Mouse (Mus musculus): ENCODE results near the gene Ldlrad3. TPM values are rescaled to one million over a fixed set of nuclear protein-coding genes. Genes with fewer than 3 reads are reported as not detected.
A peak's percentile ranks its signal among the peaks of the same experiment; 100 is the strongest.

Gene Ldlrad3
- total and polyA plus RNA-seq, 3 experiments: 4.9 to 9.5 (median 7.8) TPM

DNA sequence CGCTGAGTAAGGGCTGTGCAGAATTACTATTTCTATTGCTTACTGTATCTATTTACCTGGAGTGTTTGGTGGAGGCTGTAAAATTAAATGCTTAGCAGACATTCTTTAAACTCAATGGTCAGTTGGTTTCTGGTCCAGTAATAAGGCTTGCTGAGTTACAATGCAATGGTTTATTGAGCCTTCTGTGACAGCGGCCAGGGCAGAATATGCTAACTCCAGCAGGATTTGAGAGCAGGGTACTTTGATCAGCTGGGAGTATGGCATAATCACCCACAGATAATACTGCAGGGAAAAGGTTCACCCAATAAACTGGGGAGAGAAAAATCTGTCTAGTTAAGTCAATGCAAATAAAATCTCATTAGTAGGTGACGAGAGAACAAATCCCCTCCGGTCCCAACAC, 220.2 kb downstream of the Ldlrad3 start:
- no peak for DNase-seq

DNA sequence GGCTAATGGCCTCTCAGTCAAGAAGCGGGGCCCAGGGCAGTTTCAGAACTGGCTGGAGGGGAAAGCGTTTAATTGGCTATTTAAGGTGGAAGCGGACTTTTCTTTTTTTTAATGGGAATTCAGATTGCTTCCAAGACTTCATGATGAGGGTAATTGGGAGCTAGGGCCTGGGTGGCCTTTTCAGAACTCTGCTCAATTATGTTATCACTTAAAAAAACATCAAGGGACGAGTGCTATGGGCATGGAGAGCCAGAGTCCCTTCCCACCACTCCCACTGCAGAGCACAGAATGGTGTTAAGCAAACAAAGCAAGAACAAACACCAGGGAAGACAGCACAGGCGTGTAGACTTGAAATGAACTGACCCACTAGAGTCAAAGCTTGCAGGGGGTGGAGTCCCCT, 220.7 kb downstream of the Ldlrad3 start:
- no peak for DNase-seq

DNA sequence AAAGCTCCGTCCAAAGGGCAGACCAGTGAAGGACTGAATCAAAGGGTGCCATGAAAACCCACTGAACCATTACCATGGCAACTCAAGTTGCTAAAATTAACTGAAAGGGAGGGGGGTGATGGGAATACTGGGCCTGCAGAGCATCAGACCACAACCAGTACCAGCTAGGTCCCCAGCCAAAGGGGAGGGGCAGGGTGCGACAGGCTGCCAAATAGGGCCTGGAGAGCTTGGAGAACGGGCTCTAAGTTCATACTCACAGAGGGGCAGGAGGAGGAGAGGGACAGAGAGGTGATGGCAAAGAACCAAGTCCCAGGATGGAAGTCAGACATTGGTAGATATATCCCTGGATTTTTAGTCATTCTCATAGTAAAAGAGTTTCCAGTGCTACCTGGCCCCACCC, 222.8 kb downstream of the Ldlrad3 start:
- no peak for DNase-seq

DNA sequence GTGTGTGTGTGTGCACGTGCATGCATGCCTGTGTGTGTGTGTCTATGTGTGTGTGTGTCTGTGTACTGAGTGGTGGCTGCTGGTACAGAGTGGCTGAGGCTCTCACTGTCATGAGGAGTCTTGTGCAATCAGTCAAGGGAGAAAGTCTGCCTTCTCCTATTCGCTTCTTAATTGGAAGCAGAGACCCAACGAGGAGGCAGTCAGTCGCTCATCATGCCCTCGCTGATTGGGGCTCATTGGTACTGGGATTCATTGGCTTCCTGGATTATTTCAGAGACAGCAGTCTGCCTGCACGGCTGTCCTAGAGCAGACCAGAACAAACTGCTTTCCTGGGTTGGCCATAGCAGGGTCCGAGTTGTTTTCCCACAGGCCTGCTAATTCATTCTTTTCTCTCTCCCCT, 223.8 kb downstream of the Ldlrad3 start:
- DNase-seq: no peak

DNA sequence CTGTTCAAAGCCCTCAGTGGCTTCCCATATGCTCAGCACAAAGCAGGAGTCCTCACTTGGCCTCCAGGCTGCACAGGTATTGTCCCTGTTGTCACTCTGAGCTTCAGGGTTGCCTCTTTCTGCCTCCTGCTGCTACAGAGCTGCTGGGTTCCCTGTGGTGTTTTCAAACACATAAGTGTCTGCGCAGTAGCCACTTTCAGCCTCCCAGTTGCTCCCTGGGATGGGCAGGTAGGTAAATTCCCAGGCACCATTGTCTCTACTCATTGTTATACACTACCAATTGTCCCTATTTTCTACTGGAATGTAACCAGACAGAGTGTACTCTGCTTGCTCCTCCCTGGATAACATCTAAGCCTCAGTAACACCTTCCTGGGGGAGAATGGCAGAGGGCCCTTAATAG, 224.8 kb downstream of the Ldlrad3 start:
- DNase-seq: no peak

DNA sequence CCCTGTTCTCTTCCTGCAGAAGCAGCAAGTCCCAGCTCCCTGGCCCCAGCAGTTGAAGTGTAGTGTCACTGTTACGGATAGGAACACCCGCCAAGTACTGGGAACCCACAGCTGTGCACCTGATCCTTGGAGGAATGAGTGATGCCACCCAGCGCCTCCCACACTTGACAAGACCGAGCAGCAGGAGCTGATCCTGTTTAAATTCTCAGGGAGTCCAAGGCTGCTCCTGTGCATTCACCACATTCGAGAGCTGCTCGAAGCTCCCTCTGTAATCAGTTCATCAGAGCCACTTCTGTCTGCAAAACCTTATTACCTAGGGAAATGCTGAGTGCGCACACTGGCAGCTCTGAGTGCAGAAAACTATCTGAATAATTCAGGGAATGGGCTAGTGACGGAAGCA, 225.5 kb downstream of the Ldlrad3 start:
- DNase-seq: no peak

DNA sequence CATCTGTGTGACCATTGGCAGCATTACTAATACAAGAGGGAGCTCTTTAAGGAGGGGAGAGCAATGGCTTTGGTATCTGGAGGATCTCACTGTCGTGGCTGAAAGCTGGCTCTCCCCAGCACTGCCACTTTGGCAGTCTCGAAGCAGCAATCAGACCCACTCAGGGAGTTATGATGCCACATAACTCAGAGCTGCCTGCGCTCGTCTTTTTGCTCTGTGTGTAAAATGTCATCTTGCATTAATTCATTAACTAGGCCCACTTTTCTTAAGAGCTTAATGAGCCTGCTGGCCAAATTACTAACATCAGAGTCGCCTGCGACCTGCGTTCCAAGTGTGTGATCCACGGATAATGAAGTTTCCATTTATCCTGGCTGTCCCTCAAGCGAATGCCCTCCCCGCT, 230.1 kb downstream of the Ldlrad3 start:
- no peak for DNase-seq

DNA sequence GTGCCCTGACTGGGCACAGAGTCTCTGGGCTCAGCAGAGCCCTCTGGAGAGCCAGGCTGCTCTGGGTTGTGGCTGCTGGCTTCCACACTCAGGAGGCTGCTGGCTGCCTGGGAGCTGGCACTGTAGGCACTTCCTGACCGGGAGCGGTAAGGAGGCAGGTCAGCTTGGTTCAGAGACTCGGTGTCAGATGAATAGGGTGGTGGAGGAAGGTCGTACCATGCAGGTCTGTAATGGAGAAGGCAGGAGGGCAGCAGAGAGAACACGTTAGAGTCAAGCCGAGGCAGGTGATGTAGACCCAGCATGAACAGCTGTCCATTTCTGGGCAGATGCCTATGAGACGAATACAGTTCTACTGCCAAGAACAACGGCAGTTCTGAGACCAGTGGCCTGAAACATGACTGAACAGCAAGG, 233.2 kb downstream of the Ldlrad3 start:
- DNase-seq: no peak

DNA sequence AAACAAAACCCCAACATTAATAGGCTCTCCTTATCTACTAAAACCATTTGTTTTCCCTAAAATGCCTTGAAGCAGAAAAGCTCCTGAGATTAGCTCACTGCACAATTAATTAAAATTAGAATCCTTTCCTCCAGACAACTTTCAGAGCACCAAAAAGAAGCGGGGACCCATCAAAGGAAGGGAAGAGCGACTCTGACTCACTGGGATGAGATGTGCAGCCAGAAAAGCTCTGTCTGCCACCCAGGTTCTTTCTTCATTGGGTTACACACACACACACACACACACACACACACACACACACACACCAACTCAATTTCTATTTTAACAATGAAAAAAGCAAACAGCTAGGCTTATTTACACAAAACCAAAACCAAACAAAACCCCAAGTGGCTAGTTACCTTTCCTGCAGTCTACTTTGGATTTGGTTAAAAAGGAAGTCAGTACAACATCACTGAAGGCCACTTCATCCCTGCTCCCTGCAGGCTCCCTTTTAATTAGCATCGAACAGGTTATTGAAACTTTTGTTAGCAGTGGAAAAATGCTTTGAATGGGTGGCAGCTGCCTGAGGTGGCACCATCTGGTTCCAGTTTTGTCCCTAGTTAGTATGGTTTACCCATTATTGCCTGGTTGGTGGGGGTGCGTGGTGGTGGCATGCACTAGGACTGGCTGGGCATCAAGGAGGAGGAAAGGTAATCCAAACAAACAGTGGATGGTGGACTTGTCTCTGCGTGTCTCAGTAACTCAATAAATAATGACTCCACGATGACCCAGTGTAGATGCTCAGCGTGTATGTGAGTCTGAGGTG, 235.3 kb downstream of the Ldlrad3 start:
- no peak for DNase-seq

DNA sequence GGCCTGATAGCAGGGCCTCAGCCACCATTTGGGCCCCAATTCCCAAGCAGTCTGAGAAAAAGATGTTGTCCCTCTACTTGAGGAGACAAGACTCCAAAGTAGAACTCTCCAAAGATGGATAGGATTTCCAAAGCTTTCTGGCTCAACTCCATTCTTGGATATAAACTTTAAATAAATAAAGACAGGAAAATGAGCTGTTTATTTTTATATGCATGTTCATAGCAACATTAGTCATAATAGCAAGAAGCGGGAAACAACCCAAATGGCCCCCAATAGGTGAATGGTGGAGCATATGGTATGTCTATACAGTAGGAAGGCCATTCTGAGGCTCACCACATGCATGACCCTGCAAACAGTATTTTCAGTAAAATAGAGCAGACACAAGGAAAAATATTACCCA, 251.2 kb downstream of the Ldlrad3 start:
- DNase-seq: no peak

DNA sequence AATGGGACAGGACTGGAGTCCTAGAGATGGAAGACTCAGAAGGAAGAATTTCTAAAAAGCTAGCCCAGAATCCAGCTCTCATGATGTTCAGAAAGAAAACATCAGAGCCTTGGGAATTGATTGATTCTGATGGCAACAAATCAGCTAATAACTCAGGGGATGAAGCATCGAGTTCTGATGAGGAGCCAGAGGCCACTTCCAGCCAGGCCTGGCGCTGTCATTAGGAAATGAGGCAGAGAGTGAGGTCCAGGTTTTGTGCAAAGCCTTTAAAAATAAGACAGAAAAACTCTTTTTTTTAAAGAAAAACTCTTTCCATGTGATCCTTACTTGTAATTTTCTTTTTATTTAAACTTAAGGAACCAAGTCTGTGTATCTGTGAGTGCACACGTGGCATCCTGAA, 252.9 kb downstream of the Ldlrad3 start:
- DNase-seq: no peak

DNA sequence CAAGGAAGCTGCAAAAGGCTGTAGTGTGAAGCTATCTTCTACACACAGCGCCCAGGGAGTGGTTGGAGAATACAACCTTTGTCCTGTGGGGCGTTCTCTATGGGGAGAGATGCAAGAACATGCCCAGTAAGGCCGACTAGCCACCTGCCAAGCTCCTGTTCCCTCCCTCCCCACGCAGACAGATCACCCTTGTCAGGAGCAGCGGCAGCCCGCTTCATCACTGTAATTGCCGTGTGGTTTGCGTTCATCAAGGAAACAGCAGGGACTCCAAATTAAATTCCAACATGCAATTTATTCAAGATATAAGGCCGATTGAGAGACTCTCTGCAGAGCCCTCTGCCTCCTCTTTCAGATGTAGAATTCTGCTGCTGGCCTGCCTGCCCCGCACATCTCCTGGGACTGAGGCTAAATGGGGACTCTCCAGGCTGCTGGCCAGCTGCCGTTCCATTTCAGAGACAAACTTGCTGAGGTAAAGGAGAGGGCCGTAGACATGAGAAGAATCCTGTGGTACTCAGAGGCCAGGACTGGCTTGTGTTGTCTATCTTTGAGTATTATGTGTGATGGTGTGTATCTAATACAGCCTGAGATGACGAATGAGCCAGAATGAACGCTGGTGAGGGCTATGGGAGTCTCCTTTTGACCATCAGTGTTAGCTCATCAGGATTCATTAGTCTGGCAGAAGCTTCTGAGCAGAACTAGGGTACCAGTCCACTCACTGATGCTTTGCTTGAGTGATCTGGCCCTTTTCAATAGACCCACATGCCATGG, 253.8 kb downstream of the Ldlrad3 start:
- no peak for DNase-seq

DNA sequence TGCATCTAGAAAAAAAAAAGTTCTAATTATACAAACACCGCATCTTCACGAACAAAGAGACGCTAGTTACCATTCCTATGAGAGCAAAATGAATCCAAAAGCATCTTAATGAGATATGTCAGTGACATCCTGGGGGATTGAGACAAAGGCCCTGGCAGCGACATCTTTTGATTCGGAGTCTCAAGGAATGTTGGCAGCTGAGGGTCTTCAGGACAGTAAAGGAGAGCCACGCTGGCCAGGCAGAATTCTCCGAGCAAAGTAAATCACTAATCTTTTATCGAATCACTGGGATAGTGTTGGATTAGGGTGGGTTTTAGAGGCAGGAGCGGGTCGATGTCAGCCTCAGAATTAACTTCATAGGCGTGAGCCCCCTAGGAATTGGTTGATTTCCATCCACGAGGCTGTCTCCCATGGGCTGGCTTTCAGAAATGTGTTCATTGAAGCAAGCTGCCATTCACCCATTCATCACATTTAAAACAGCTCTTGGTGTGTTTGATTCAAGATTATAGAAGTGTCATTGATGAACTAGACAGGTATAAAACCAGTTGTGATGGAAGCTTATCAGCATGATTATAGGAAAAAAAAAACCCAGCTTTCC, 260.5 kb downstream of the Ldlrad3 start:
- DNase-seq: no peak

DNA sequence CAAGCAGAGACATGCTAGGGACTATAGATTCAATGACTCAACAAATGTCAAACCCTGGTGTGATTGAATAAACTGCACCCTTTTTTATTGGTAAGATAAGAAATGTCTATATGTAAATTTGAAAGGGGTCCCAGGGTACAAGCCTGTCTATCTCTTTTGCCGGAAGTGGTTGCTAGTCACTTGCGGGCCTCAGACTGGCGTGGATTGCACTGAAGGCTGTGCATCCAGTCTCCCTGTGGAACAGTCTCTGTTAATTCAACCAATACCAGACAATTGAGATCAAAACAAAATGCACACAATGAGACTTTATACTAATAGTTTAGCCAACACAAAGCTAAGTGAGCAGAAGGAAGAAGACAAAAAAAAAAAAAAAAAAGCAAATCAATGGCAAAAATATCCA, 261.0 kb downstream of the Ldlrad3 start:
- no peak for DNase-seq

DNA sequence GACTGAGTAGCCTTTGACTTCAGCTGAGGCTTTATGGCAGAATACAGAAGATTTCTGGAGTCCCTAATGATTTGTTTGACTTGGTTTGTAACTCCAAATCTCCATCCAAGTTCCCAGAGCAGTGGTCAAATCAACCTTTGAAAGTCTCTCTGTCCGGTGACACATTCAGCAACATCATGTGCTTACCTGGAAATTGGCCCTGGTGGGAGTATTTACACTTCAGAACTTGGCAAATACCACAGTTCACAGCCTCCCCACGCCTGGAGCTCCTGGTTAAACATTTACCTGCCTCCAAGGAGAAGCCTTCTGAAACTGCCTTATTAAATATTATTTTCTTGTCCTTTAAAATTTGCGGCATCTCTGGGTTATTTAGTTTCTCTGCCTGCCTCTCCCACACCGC, 263.0 kb downstream of the Ldlrad3 start:
- DNase-seq: no peak

DNA sequence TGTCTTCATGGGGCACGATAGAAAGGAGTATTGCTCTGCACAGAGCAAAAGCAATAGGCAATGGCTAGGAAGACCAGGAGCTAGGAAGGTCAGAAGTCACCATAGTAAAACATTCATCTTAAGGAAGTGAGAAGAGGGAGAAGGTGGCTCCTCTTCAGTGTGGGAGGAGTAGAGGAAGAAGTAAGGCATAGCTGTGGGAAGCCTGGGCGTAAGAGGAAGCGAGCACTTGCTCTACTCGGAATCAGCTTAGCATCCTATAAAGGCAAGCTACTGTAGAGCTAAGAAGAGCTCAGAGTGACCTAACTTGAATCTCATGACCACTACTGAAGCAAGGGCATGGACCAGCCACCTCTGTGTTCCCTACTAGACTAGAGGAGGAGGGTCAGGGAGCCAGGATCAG, 263.9 kb downstream of the Ldlrad3 start:
- DNase-seq: no peak

DNA sequence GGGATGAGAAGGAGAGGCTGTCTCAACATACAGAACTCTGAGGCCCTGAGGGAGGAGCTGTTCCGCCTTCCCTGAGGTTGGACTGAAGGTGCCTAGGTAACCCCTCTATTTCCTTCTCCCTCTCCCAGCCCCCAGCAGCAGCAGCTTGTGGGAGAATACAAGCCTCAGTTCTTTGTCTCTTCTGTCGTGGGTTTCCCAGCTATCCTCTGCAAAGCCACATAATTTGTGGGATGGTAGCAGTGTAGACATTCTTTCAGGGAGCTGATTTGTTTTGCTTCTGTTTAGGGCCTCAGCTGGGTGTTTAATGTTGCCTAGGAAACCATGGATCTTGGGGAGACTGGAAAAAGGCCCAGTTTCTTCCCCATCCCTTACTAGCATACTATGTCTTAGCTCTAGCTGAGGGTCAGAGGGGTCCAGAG, 266.0 kb downstream of the Ldlrad3 start:
- no peak for DNase-seq

DNA sequence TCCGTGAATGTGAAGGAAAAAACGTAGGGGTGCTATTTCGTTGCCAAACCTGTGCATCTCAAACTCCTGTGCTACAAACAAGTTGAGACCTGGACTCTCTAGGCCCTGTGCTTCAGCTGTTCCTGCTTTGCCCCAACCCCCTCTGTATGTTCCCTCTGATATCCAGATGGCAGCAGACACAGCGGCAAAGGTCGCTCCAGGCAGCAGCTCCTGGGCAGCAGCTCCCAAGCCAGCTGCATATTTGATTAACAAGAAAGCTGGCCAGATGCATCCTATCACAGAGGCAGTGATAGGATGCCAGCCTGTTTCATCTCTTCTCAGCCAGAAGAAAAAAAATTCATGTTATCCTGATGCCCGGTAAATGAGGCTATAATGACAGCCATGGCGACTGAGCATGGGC, 267.7 kb downstream of the Ldlrad3 start:
- DNase-seq: peak; percentile 14

DNA sequence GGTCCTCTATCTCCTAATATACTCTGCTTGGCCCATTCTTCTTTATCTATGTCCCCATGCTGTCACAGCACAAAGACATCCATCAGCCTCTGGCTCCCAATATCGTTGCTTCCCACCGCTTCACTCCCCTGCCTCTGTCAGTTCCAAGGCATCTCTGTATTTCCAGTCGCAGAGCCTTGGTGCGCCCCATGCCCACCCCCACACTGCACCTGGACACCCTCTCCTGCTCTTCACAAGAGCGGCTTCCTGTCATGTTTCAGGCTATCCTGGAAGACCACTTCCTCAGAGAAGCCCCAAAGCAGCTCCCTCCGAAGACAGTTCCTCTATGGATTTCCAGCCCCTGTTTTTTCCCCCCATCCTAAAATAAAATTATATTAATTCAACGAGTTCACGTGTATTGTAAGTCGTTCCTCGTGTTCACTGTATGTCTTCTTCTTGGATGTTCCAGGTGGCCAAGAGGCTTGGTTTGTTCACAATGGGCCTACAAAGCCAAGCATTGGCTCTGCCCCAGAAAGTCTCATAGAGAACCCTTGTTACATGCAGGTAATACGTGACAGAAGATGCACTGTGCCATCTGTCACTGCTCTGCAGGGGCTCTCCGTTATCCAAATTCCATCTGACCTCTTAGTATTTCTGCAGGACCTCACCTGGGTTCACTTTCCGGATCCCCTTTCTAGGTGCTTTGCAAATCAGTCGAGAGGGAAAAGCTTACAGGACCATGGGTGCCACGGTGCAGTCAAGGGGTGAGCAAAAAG, 276.7 kb downstream of the Ldlrad3 start:
- no peak for DNase-seq

DNA sequence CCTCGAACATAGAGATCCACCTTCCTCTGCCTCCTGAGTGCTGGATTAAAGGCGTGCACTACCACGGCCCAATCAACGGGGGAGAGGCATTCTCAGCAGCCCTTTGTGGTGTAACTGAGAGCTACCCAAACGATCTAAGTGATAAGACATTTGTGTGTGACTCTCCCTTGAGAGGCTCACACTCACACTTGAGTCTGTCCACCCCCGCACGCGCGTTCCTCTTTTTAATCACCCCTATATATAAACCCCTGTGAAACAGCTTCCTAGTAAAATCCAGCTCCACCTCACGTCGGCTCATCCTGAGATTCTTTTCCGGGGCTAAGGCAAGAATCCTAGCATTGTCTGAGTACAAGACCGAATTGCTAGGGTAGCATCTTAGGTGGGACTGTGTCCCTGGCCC, 277.4 kb downstream of the Ldlrad3 start:
- DNase-seq: no peak

DNA sequence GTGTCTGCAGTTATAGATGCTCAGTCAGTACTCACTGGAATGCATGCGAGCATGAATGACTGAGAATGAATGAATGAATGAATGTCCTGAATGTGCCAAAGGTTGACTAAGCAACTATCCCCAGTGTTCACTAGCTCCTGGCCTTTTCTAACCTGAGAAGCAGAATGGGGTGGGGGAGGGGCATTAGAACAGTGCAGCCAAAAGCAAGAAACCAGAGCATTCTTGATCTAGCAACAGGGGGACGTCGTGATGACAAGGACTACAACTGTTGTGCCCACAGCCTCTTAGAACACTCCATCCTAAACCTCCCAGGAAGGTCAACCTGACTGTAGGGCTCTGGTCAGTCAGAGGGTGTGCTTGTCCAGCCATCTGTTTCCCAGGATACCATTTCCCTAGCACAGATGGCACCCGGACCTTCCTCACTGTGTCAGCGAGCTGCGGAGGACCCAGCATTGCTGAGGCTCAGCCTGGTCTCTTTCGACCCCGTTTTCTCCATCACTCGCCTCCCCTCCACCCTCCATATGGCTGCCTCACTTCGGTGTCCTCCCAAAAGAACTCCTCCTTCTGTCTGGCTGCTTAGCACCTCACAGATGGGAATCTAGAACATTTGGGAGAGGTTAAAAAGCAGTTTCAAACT, 278.7 kb downstream of the Ldlrad3 start:
- no peak for DNase-seq

DNA sequence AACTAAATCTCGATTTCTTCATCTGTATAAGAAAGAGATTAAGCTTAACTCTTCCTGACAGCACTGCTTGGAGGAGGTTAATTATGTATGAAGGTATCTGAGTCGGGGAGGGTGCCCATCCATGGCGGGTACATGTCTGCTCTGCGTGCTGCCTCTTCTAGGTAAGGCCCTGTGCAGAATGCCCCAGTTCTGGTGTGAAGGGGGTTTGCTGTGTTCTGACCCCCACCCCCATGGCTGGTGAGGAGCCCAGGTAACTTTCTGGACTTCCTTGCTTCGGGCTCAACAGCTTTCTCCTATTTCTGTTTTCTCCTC, 279.9 kb downstream of the Ldlrad3 start:
- DNase-seq: no peak
